Mouse (Mus musculus) spleen, postnatal 36 days (tissue): ENCODE results near the gene Prss48.

ENCODE experiments used
- DNase-seq, 2 experiments: peaks; one replicate each; pipeline ENCODE4 v3.0.0; 2022; ENCODE audit warnings: low spot score in 2 of 2, mixed read lengths in 1 of 2

Gene Prss48

GRCm38 (mm10) chr3:86002423-86002822 lies at the start of gene Prss48:
Prss48 (minus strand) TSS chr3:86002491.
- no peak for DNase-seq

GRCm38 (mm10) chr3:86049041-86049440 lies 46.8 kb upstream of the Prss48 start:
- DNase-seq, result no peak

- DNase-seq, result no peak
Measured at GRCm38 (mm10) chr3:86047686-86048408, 45.6 kb upstream of the Prss48 start.

GRCm38 (mm10) chr3:86040286-86041201 lies 38.3 kb upstream of the Prss48 start:
- no peak for DNase-seq

GRCm38 (mm10) chr3:86038648-86039047 lies 36.4 kb upstream of the Prss48 start:
- no peak for DNase-seq

GRCm38 (mm10) chr3:86037926-86038484 lies 35.7 kb upstream of the Prss48 start:
- no peak for DNase-seq

GRCm38 (mm10) chr3:86033455-86034090 lies 31.3 kb upstream of the Prss48 start:
- no peak for DNase-seq

GRCm38 (mm10) chr3:86030566-86030965 lies 28.3 kb upstream of the Prss48 start:
- DNase-seq, result no peak

- no peak for DNase-seq
Measured at GRCm38 (mm10) chr3:86028658-86029375, 26.5 kb upstream of the Prss48 start.

- DNase-seq, result no peak
Measured at GRCm38 (mm10) chr3:86025341-86026137, 23.2 kb upstream of the Prss48 start.

GRCm38 (mm10) chr3:86024065-86024795 lies 21.9 kb upstream of the Prss48 start:
- no peak for DNase-seq

- DNase-seq, result no peak
Measured at GRCm38 (mm10) chr3:86021651-86022050, 19.4 kb upstream of the Prss48 start.

GRCm38 (mm10) chr3:86020921-86021650 lies 18.8 kb upstream of the Prss48 start:
- DNase-seq, result no peak

- DNase-seq, result no peak
Measured at GRCm38 (mm10) chr3:86017484-86017883, 15.2 kb upstream of the Prss48 start.

- no peak for DNase-seq
Measured at GRCm38 (mm10) chr3:86016965-86017364, 14.7 kb upstream of the Prss48 start.

GRCm38 (mm10) chr3:86013837-86014236 lies 11.5 kb upstream of the Prss48 start:
- no peak for DNase-seq

GRCm38 (mm10) chr3:86011833-86012232 lies 9.5 kb upstream of the Prss48 start:
- DNase-seq, result no peak

GRCm38 (mm10) chr3:86011373-86011772 lies 9.1 kb upstream of the Prss48 start:
- no peak for DNase-seq

- no peak for DNase-seq
Measured at GRCm38 (mm10) chr3:86010618-86011017, 8.3 kb upstream of the Prss48 start.
